Mouse (Mus musculus) left cerebral cortex, postnatal 36 days (tissue): ENCODE measurements at regions not wholly inside any gene's neighbourhood (a gene's known extent, or its start where the extent isn't known, plus 50 kb on each side); places are given as distances from the start of the nearest gene placed in this dataset.

Source experiments
- DNase-seq, 2 experiments: peaks; one replicate each; pipeline ENCODE4 v3.0.0; 2021 to 2022; ENCODE audit warnings: low spot score in 2 of 2, mixed read lengths in 1 of 2
- intact Hi-C: fragments of 180-260 bp; cut with DNase I; formaldehyde crosslinking; loops from one replicate; pipeline ENCODE4 v1.15.1; 2025

DNA sequence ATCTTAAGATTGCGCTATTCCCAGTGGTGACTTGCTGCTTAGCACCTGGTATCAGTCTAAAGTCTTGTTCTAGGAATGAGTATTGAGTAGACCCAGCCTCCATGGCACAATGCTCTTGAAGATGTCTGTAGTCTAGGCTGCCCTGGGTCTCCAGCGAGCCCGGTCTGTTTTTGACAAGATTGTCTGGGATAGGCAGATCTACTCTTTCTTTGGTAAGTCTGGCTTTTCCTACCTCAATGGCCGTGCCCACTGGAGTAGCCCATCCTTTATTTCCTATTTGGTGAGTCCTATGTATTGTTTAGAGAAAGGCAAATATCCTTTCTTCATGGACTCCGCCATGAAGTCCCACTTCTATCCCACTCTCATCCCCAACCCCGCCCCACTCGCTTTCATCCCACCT lies 227.2 kb upstream of the Ccdc122 start:
- DNase-seq = no peak
- intact Hi-C loops = no loop called here

DNA sequence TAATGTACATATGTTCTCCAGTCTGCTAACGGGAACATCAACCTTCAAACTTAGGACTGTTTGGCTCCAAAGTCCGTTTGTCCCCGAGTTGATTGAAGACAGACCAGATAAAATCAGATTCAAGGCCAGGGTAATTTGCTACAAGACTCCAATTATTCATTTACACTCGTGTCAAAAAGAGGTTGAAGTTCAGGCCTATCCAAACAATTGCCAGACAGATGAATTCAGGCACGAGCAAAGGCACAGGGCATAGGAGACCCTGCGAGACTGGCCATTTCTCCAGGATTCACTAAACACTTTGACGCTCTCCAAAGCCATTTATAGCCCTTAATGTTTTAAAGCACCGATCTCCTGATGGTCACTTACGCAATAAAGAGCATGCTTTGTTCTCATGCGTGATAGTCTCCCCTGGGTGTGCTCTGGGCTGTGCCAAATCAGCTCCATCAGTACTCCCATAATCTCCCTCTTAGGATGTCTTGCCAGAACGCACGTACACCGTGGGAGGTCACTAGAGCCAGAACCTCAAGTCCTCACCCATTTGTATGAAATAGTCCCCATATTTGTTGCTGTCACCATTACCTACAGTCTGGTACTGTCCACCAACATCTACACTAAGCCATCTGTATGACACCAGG lies 231.3 kb upstream of the Ccdc122 start:
- no peak for DNase-seq
- intact Hi-C loops = no loop called here

DNA sequence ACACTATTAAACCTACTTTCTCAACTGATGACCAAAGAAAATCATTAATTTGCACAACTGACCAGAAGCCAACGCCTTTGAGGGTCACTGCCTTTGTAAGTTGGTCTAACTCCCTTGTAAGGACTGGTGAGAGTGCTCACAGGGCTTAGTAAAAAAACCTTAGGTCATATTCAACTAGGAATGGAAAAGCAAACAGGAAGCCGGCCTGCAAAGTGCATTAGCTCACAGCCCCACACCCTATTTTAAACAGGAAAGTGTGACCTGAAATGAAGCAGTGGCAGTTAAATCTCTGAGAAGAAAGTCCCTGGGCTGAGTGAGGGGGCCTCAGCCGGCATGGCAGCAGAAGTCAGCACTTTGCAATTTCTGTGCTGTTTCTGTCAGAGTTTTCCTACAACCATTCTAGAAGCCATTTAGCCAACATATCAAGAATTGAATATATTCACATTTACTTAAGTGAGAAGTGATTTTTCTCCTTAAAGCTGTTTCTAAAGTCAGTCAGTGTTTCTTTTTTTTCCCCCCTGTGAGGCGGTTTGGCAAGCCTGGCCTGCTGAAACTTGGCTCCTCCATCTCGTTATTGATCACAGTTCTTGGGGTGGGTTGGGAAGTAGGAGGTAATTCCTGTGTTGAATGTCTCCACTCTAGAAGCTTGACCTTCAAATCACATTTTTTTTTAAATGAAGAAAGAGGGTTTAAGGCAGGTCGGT lies 232.0 kb upstream of the Ccdc122 start:
- no peak for DNase-seq
- intact Hi-C loops = no loop called here

DNA sequence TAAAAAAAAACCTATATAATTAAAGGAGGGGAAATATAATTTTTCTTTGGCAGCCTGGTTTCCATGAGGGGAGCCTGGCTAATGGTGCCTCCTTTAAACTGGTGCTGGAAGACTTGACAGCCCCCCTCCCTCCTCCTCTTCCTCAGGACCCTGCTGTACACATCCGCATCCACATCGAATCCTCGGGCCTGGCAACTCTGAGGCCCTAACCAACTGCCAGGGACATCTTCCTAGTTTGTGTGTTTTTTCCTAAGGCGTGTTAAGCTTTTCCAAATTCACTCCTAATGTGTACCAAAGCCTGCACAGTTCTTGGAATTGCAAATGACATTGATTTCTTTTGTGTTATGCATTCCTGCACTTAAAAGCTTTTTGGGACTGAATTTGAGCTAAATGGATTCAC lies 236.4 kb upstream of the Ccdc122 start:
- no peak for DNase-seq
- intact Hi-C loops = no loop called here

DNA sequence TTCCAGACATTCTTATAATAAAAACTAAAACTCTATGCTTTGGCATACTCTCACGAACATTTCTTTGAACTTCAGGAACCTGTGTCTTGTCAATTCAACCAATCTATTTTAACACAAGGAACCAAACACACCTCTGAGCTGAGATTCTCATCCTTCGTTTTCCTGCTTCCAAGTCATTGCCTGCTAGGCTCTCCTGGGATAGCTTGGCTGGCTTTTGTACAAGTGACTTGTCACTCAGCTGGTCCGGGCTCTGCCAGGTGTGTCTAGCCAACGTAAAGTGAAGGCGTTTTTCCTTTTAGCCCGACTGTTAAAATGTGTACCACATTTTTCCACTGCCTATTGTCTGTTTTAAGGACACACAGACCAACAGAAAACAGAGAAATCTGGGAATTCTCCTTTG lies 236.8 kb upstream of the Ccdc122 start:
- intact Hi-C loops = no loop called here
- no peak for DNase-seq

DNA sequence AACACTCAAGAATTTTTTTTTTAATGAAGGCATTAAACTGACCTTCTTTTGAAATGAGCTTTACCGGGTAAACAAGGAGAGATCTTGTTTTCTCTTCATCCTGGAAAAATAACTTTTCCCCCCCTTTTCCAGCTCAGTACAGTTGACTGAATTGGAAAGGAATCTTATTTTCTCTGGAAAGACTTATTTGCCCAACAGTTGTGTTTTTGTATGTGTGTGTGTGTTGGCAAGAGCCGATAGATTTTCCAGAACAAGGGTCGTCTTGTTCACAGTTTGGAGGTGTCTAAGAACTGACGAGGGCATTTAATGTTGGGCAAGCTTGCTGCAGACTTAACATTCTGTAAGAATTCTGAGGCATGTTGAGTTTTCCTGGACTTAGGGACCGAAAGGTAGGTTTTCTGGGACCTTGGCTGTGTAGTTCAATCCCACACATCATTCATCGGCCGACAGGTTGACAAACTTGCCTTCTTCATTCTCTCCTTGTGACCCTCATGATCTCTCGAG lies 237.6 kb upstream of the Ccdc122 start:
- DNase-seq = no peak
- intact Hi-C loops = no loop called here

DNA sequence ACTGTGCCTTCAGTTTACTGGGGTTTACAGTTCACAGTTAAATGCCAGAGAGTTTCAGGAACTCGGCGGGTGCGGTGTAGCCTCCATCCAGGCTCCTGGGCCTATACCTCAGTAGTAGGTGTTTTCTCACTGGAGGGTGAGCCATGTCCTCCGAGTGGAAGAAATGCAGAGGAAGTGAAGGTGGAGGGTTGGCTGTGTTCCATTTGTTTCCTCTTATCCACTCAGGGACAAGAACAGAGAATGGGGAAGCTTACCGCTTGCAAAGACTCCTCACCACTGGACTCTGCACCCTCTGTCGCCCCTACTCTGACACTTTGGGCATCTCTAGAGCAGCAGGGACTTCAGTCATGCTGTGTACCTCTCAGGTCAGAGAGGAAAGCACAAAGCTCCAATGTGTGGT lies 238.1 kb upstream of the Ccdc122 start:
- intact Hi-C loops = no loop called here
- no peak for DNase-seq

DNA sequence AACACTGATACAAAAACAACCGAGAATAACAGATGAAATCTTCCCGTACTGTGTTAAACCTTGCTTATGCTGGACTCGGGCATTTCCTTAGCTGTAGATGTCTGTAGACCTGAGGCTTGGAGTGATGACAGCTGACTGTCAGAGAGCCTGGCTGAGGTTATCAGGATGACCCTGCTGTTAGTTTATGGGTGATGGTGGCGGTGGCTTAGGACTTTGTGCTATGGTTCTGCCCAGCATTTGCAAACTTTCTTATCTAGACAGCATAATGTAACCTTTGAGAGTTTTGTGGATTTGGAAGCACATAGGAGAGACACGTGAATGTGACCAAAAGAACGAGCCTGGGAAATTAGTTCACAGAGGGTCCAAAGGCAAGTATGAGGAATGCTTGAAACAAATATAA lies 239.1 kb upstream of the Ccdc122 start:
- intact Hi-C loops = no loop called here
- DNase-seq = no peak

DNA sequence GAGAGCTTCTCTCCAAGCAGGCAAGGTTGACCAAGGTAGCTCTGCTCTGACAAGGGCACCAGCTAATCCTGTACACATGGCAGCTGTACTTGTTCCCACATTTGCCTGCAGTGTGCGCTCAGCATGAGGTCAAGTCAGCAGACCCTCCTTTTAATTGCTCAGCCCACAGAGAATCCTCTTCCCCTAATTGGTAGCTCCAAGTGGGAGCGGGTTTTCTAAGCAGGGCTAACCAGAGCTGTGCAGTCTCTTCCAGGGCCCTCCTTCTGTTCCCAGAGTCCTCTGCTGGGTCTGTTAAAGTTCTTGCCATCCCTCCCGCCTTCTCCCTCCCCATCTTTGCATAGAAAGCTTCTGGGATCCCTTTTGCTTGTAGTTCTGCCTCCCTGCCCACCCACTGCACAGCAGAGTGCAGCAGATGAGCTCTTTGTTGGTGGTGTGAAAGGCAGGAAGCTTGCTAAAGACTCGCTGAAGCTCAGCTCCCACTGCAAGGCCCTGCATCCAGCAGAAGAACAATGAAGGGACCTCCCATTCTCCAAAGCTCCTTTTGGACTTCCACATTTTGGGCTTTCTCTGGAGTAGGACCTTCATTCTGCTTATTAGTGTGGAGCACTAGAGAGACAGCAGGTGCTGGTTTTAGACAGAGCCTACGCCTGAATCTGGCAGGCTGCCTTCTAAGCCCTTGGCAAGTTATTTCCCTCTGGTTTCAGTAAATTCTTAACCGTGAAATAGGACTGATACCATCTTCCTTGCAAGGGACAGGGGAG lies 235.3 kb upstream of the Serp2 start:
- DNase-seq = peak; percentile 69 to 70
- intact Hi-C loops = loop anchor here (1.0 to 5.0 kb wide), 2 partner anchors 14 to 80 kb away; no protein-coding TSS in a partner anchor

DNA sequence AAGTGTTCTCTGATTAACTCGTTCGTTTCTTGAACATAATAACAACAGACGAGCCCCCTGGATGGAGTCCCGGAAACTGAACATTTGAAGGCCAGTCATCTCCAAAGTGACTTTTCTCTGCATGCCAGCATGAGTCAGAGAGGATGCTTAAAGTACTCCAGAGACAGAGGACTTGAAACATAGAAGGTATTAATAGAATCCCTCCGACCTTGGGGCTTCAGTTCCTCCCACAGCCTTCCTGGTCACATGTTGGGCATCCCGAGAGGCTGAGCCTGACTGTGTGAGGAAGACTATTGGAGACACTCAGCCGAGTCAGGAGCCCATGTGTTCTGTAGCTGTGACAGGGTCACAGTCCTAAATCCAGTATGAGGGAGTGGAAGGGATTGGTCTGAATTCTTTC lies 232.7 kb upstream of the Serp2 start:
- no peak for DNase-seq
- intact Hi-C loops = no loop called here

DNA sequence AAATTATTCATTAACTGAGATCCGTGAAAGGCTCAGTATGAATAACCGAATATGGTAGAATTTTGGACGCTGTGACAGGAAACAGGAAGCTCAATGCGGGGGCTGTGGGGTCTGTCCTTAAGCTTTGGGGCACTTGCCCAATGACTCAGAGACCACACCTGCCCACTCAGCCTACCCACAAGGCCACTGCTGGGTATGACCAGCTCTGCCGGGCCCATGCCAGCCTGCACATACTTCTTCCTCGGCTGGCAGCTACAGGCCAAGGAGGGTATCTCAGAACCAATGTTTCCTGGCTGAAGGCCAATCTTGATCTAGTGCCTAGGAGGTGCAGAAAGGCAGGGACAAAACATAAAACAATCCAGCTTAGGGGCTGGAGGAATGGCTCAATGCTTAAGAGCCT lies 230.9 kb upstream of the Serp2 start:
- no peak for DNase-seq
- intact Hi-C loops = no loop called here

DNA sequence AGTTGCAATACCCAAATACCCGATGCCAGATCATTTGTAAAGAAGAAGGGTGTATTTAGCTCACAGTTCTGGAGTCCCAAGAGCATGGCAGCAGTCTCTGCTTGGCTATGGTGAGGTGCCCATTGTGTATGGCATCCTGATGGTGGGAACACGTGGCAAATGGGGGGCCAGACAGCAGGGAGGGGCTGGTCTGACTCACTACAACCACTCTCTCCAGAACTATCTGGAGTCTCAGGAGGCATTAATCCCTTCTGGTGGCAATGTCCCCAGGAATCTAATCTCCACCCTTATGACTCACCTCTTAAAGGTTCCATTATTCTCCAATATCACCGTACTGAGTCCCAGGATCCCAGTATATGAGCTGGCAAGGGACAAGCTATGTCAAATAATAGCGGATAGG lies 229.5 kb upstream of the Serp2 start:
- peak in 1 of 2 experiments; percentile 1 for DNase-seq
- intact Hi-C loops = no loop called here

DNA sequence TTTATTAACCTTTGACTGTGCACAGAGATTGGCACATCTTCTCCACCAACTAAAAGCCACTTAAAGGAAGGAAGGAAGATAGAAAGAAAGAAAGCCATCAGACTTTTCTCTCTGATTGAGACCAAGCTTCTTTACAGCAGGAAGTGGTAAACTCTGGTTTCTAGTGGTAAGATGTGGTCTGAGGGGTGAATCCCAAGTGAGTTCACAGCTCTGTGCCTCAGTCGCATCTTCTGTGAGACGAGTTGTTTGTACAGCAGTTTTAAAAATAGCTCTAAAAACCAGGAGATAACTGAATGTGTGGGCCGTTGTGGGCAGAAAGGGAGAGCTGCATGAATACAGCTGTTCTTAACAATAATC lies 224.8 kb upstream of the Serp2 start:
- no peak for DNase-seq
- intact Hi-C loops = no loop called here

DNA sequence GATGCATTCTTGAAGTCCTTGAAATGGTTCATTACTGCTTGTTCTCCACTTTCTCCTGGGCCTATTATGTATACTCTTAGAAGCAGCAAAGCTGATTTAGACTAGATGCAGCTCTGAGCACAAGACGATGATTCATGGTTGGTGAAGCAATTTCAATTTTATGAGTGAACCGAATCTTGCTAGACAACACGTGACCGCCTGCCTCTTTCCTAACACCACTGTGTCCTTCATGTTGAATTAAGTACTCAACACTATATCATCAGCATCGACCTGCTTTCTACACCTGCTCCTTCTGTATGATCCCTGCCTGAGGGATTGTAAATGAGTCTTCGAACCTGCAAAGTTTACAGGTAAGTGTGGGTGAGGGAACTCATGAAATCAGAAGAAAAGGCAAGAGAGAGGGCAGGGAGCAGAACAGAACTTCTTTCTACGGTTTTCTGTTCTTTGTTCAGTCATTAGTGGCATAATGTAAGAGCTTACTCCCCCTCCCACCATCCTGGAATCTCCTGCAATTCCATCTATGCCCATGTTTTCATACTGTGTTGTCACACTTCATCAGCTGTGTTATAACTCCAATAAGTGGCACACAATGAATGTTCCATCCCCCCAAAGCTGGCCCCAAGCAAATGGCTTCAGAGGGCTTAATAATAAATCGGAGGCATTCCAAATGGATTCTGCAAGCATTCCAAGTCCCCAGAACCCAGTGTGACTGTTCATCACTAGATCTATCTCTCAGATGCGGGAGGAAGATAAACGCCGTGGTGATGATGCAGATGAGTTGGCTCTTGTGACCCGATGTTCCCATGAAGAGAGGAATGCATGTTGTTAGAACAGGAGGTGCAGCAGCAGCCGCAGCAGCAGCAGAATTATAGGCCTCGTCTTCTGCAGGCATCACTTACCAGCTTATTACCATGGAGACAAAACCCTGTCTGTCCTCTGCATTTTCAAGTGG lies 224.2 kb upstream of the Serp2 start:
- intact Hi-C loops = no loop called here
- DNase-seq = no peak

DNA sequence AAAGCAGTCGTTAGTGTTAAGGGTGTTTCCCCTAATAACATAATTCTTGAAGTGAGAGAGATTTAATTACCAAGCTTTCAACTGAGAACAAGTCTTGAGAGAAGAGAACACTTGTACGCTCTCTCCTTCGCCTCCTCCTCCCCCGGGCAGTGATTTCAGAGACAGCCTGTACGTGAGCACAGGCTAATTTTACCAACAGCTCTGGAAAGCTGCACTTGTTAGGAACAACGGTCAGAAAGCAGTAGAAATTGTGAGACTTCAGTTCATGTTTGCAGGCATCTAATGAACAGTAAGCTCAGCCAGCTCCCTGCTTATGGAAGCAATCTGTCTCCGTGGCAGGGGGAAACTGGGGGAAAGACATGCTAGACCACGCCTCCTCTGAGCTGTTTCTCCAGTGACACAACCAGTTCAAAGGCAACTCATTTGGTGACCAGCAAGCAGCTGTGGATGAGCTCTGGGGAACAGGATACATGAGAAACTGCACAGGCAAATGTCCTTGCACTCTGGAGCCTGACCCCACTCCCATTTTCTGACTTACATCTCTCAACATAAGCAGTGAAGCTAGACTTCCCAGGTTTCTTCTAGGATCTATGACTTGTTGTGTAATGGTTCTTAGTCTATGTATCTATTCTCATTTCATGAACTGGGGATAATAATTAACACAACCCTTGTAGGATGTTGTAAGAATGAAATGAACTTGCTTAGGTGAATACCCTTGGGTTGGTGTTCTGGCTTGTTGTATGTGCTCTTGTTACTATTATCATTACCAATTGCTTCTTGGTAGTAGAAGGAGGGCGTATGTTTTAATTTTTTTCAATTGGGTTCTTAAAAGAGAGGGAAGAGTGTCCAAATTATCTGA lies 222.1 kb upstream of the Serp2 start:
- DNase-seq = peak; percentile 75 to 84
- intact Hi-C loops = loop anchor here (1.0 kb wide), 1 partner anchor 14 kb away; no protein-coding TSS in a partner anchor

DNA sequence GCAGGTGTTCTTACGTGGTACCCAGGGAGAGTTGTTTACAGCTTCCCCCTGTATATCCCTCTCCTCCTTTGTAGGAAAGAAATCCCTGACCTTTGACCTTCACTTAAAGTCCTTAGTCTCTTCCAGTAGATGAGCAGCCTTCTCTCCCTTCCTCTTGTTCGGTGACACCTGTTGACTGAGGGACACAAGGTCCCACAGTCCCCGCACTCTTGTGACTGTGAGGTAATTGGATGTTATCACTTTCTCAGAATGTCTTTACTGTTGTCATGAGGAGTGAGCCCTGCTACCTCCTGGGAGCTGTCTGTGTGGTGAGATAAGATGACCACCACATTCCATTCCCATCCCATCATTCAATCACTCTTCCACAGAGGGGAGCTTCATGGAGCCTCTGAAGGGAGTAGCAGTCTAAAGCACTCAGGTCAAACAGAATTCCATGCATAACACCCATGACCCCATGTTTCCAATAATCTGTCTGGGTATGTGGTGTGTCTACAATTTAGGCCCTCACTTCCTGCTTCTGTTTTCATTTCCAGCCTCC lies 218.8 kb upstream of the Serp2 start:
- intact Hi-C loops = no loop called here
- DNase-seq = no peak

DNA sequence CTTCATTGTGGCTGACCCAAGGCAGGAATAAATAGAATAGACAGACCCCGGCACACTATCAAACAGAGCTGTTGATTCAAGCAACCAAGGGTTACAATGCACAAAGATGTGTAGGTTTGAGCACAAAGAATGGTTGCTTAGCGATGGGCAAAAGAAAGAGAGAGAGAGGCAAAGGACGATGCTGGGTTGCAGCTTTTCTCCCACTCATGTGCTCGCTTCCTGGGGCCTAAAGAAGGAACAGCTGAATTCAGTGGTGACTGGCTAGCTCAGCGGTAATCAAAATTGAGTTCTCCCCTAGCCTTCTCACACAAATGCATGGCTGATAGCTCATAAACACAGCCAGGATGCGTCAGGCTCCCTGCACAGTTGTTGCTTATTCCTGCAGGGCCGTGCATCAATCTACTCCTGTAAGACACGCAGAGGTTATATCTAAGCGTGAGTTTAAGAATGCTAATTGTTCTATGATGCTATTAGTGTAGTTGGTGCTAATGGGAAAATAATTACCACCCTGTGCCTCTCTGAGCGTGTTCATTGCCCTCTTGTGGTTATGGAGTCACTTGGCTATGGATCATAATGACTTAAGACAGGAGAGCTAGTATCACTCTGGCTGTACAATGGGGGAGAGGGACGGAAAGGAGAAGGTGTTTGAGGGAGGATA lies 216.2 kb upstream of the Serp2 start:
- intact Hi-C loops = no loop called here
- DNase-seq = no peak

DNA sequence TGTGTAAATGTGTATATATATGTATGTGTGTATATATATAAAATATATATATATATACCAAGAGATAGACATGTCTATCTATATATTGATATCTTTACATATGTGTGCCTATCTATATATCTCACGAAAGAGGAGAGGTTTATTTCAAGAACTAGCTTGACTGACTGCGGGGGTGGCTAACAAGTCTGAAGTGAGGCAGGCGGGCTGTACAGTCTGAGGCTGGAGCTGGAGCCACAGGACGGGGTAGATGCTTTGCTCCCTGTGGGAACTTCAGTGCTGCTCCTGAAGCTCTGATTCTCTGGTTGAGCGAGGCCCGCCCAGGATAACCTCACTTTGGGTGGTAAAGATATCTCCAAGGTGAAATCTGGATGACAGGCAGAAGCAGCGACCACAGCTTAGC lies 213.4 kb upstream of the Serp2 start:
- DNase-seq = no peak
- intact Hi-C loops = no loop called here
